Mouse (Mus musculus): ENCODE results near the gene Krt33a. TPM values are rescaled to one million over a fixed set of nuclear protein-coding genes. Genes with fewer than 3 reads are reported as not detected.

Gene Krt33a
- total RNA-seq, 2 experiments from 2014 or later, result not detected

DNA sequence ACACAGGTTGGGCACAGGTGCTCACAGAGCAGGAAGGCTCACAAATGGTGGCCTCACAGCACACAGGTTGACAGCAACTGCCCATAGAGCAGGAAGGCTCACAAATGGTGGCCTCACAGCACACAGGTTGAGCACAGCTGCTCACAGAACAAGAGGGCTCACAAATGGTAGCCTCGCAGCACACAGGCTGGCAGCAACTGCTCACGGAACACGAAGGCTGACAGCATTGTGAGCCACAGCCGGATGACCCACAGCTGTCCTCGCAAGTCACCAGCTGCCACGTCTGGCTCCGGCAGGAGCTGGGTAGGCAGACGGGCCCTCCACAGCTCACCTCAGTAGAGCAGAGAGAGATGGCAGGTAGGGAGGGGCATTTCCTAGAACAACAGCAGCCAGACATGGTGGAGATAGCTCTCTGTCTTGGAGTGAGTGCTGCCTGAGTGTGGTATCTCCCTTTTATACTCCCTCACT, 29.8 kb downstream of the Krt33a start, which contains the start of gene Krtap16-1:
Gene Krtap16-1 (minus strand): TSS at position 418 of the 468 bp plus-strand sequence.
- no peak for DNase-seq

DNA sequence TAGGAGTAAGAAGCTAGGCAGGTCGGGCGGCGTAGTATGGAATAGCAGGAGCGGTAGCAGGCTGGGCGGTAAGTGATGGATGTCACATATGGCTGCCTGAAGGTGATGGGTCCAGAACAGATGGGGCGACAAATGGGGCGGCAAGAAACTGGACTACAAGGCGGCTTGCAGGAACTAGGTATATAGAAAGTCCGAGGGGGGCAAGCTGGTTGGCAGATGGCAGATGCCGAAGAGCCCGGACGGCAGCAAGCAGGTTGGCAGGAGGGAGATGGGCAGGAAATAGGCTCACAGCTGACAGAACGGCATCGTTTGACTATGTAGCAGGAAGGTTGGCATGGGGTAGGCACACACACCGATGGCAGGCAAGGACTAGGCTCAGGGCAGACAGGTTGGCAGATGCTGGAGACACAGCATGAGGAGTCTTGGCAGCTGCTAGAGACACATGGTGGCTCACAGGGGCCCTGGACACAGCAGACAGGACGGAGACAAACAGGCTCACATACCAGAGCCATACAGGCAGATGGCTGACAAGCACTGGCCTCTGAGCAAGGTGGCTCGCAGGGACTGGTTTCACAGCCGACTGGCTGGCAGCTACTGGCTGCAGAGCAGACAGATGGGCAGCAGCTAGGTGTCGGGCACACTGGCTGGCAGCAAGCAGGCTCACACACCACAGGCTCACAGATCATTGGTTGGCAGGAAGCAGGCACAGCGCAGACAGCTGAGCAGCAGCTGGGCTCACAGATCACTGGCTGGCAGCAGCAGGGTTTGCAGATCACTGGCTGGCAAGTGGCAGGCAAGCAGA, 30.5 kb downstream of the Krt33a start:
- peak; percentile 27 to 41 for DNase-seq

DNA sequence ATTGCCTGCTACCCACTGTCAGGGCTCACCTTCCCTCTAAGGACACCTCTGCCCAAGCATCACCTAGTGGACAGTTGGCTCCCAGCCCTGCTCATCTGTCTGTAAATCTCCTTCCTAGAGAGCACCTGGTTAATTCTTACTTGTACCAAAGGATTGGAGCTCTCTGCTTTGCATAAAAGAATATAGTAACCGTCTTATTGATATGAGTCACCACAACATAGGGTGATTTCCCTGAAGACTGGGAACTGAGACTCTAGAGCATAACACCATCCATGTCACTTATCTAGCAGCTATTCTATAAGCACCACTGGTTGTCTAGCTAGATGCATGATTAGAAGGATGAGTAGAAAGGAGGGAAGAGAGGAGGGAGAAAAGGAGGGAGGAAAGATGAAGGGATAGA, 32.6 kb downstream of the Krt33a start:
- DNase-seq, result no peak

DNA sequence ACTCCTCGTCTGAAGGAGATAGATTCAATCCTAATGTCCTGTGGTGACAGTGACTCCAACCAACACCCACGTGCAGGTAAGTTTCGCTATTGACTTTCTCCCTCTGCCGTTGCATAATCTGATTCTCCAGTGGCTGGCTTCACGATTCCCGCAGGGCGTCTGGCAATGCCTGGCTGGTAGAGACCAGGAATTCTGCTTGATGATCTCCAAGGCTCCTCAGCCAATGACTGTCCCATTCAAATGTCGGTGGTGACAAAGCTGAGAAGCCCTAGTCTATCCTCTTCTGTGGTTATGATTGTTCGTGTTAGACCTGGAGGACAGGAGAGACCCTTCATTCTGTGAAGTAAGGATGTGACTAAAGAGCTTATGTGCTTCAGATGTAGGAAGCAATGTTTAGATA, 33.3 kb downstream of the Krt33a start:
- no peak for DNase-seq

DNA sequence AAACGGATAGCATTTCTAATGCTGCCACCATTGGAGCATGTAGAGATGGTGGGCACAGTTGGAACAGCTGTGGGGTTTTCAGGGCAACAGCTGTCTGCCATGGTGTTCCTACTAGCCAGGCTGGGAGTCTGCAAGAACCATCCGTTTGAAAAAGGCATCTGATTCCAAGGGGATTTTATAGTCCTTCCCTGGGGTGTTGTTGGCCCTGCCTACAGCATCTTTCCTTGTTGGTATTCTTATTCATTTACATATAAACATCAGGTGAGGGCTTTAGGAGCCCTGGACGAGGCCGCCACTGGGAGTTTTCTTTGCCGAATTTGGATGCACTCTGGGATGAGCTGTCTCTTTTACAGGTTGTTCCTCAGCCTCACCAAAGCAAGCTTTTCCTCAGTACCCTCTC, 37.1 kb downstream of the Krt33a start, which contains the start of gene Krtap29-1:
Gene Krtap29-1 (minus strand): TSS at position 101 of the 400 bp plus-strand sequence.
- DNase-seq, result no peak

DNA sequence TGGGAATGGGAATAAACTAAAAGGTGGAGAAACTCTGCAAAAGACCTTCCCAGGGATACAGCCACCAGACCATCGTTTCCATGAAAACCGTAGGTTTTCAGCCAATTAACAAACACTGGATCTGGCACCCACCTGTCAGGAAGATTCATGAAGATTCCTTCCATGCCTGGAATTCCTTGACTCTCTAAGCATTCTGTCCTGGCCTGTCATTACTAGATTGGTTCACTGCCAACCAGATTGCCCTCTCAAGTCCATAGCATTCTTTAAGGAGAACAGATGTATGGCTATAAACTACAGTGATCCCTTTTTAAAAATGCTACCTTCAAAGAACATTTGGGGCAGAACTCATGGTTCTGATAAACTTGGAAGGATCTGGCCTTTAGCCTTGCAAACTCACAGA, 50.1 kb downstream of the Krt33a start:
- DNase-seq, result no peak

DNA sequence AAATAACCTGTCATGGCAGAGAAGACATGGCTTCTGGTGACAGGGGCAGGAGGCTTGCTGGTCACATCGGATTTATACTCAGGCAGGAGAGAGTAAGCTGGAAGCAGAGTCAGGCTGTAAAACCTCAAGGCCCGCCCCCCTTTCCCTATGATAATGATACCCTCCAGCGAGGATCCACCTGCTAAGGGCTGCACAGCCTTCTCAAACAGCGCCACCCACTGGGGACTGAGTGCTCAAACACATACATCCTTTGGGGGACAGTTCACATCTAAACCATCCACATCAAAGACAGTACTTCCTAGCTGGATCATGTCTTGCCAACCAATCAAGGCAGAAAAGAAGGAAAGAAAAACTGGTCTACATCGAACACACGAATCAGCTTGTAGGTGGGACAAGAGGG, 51.8 kb downstream of the Krt33a start:
- no peak for DNase-seq

Other genes starting within 250 kb of the Krt33a start
- gene Gm11595, start 243.3 kb downstream of the Krt33a start, total RNA-seq (2021), result not detected
- gene Krtap4-8, start 235.5 kb downstream of the Krt33a start, total RNA-seq (2021), result not detected
- not detected for gene Krtap4-9, start 231.0 kb downstream of the Krt33a start, total RNA-seq (2021)
- gene Gm11596, start 222.7 kb downstream of the Krt33a start, total RNA-seq (2021), result not detected
- gene Gm11569, start 217.3 kb downstream of the Krt33a start, total RNA-seq (2021), result not detected
- not detected for gene Gm11554, start 211.8 kb downstream of the Krt33a start, total RNA-seq (2021)
- not detected for gene Krtap4-13, start 206.3 kb downstream of the Krt33a start, total RNA-seq (2021)
- gene Gm11564, start 200.5 kb downstream of the Krt33a start, total RNA-seq (2021), result not detected
- gene 2300003K06Rik, start 178.1 kb downstream of the Krt33a start, total RNA-seq (2021), result not detected
- gene Krtap4-16, start 164.6 kb downstream of the Krt33a start, total RNA-seq (2021), result not detected
- not detected for gene Gm11568, start 158.3 kb downstream of the Krt33a start, total RNA-seq (2021)
- not detected for gene Gm11559, start 151.7 kb downstream of the Krt33a start, total RNA-seq (2021)
- gene Krtap9-1, start 142.8 kb downstream of the Krt33a start, total RNA-seq (2021), result not detected
- not detected for gene Gm11567, start 137.0 kb downstream of the Krt33a start, total RNA-seq (2021)
- not detected for gene Krtap31-1, start 108.3 kb downstream of the Krt33a start, total RNA-seq (2021)
- not detected for gene Gm11565, start 101.5 kb downstream of the Krt33a start, total RNA-seq (2021)
- gene Krtap31-2, start 79.9 kb downstream of the Krt33a start, total RNA-seq (2021), result not detected
- gene Krtap9-5, start 67.7 kb downstream of the Krt33a start, total RNA-seq (2021), result not detected
- gene Krtap29-1, start 37.2 kb downstream of the Krt33a start, total RNA-seq (2021), result not detected
- not detected for gene Krtap16-1, start 29.6 kb downstream of the Krt33a start, total RNA-seq (2021)
- not detected for gene Krtap17-1, start 22.2 kb downstream of the Krt33a start, total RNA-seq (2021)
- gene Krt33b, start 13.7 kb upstream of the Krt33a start, total RNA-seq (2021), result not detected
- not detected for gene Krt34, start 25.3 kb upstream of the Krt33a start, total RNA-seq (2021)
- not detected for gene Krt31, start 34.3 kb upstream of the Krt33a start, total RNA-seq (2021)
- gene Krt32, start 72.0 kb upstream of the Krt33a start, total RNA-seq (2021), result not detected
- not detected for gene Krt35, start 80.0 kb upstream of the Krt33a start, total RNA-seq (2021)
- gene Krt36, start 89.4 kb upstream of the Krt33a start, total RNA-seq (2021), result not detected
- not detected for gene Krt13, start 105.4 kb upstream of the Krt33a start, total RNA-seq (2021)
- gene Krt15, start 119.7 kb upstream of the Krt33a start, total RNA-seq (2021), result under 1 TPM; 0.23 to 0.40 TPM
- gene Krt19, start 132.5 kb upstream of the Krt33a start, total RNA-seq (2021), result under 1 TPM; 0.23 to 0.52 TPM
- 1 to 10 TPM; 2.5 to 2.7 TPM for gene Krt9, start 177.0 kb upstream of the Krt33a start, total RNA-seq (2021)
- gene Krt14, start 191.3 kb upstream of the Krt33a start, total RNA-seq (2021), result not detected
- gene Krt16, start 232.7 kb upstream of the Krt33a start, total RNA-seq (2021), result not detected
- gene Krt17, start 244.8 kb upstream of the Krt33a start, total RNA-seq (2021), result not detected